Comparison of ENCODE assay signal across 10 mouse cellular contexts in genomic region chr11:113667122-113667521, GRCm38 (mm10). TPM values are rescaled to one million over a fixed set of nuclear protein-coding genes. Genes with fewer than 3 reads are reported as not detected.
DNase-seq lines count a peak whose midpoint lies in the region; ATAC-seq and TF ChIP-seq lines count a peak whose summit lies in the region.
"Had no signal": no experiment of that assay in that cellular context is flagged by ENCODE, and none has a peak within 500 bp of the region (broad histone marks: within the 10 kb centered on the region; RNA-seq: fewer than 3 reads in every experiment).

No protein-coding gene starts in this region.

- no peaks in the 10 kb centered on the region for H3K9me3 ChIP-seq in forebrain, embryonic 12.5 days
- H3K9me3 ChIP-seq in forebrain, embryonic 13.5 days (replicated peaks): no peaks in the 10 kb centered on the region
- no peaks in the 10 kb centered on the region for H3K9me3 ChIP-seq in lung, postnatal 0 days (ENCODE audit: low read length)
- H3K9me3 ChIP-seq in kidney, postnatal 0 days (replicated peaks; ENCODE audit: low read length): no peaks in the 10 kb centered on the region
- no peaks in the 10 kb centered on the region for H3K9me3 ChIP-seq in stomach, embryonic 14.5 days (ENCODE audit: control insufficient read depth, low read depth, low read length)
- H3K9me3 ChIP-seq: midbrain, embryonic 15.5 days had no signal

- no peaks in the 10 kb centered on the region for H3K27me3 ChIP-seq in forebrain, embryonic 12.5 days
- no peaks in the 10 kb centered on the region for H3K27me3 ChIP-seq in forebrain, embryonic 13.5 days
- no peaks in the 10 kb centered on the region for H3K27me3 ChIP-seq in lung, postnatal 0 days (replicated peaks; ENCODE audit: insufficient read depth, low read length)
- H3K27me3 ChIP-seq in kidney, postnatal 0 days (ENCODE audit: insufficient read depth, low read length): no peaks in the 10 kb centered on the region
- H3K27me3 ChIP-seq in stomach, embryonic 14.5 days (ENCODE audit: control insufficient read depth, insufficient read depth, low read length): no peaks in the 10 kb centered on the region
- H3K27me3 ChIP-seq: midbrain, embryonic 15.5 days had no signal

- H3K4me2 ChIP-seq in forebrain, embryonic 12.5 days: no peak overlapping the region
- H3K4me2 ChIP-seq in forebrain, embryonic 13.5 days: no peak overlapping the region
- H3K4me2 ChIP-seq in lung, postnatal 0 days (replicated peaks; ENCODE audit: low read depth, low read length): no peak overlapping the region
- H3K4me2 ChIP-seq in kidney, postnatal 0 days (ENCODE audit: low read length): peak overlapping the region; percentile 10
- H3K4me2 ChIP-seq in stomach, embryonic 14.5 days (replicated peaks; ENCODE audit: low read depth, low read length): no peak overlapping the region
- H3K4me2 ChIP-seq: midbrain, embryonic 15.5 days had no signal

- peaks cover 56% of the 10 kb centered on the region for H3K36me3 ChIP-seq in forebrain, embryonic 12.5 days (replicated peaks)
- H3K36me3 ChIP-seq in forebrain, embryonic 13.5 days (ENCODE audit: poor library complexity, severe bottlenecking): peaks cover 69% of the 10 kb centered on the region
- peaks cover 7% of the 10 kb centered on the region; the same call in 1 of the 2 replicates for H3K36me3 ChIP-seq in lung, postnatal 0 days (ENCODE audit: insufficient read depth, low read length)
- H3K36me3 ChIP-seq in kidney, postnatal 0 days (ENCODE audit: insufficient read depth, low read length): peaks cover 16% of the 10 kb centered on the region; the same call in 1 of the 2 replicates
- H3K36me3 ChIP-seq in stomach, embryonic 14.5 days (ENCODE audit: control insufficient read depth, insufficient read depth, low read length): peaks cover 17% of the 10 kb centered on the region

- no peak for TF ChIP-seq POLR2A in lung, adult 2 months (IDR thresholded peaks at IDR 0.05; ENCODE audit: borderline replicate concordance, extremely low read depth, low read depth, low read length)

- H3K4me1 ChIP-seq in forebrain, embryonic 12.5 days: peaks cover 10% of the 10 kb centered on the region
- peaks cover 15% of the 10 kb centered on the region for H3K4me1 ChIP-seq in forebrain, embryonic 13.5 days
- H3K4me1 ChIP-seq in lung, postnatal 0 days (ENCODE audit: insufficient read depth, low read depth, low read length): peaks cover 7% of the 10 kb centered on the region; the same call in 1 of the 2 replicates
- H3K4me1 ChIP-seq in lung, adult 2 months (ENCODE audit: control insufficient read depth, insufficient read depth, low read length): peaks cover 16% of the 10 kb centered on the region
- H3K4me1 ChIP-seq in kidney, postnatal 0 days (replicated peaks; ENCODE audit: insufficient read depth, low read length): peaks cover 12% of the 10 kb centered on the region
- H3K4me1 ChIP-seq in stomach, embryonic 14.5 days (ENCODE audit: control insufficient read depth, insufficient read depth, low read length): peaks cover 14% of the 10 kb centered on the region; the same call in 1 of the 2 replicates
- H3K4me1 ChIP-seq: midbrain, embryonic 15.5 days had no signal

- no peak overlapping the region for H3K9ac ChIP-seq in forebrain, embryonic 12.5 days
- H3K9ac ChIP-seq in forebrain, embryonic 13.5 days: no peak overlapping the region
- no peak overlapping the region for H3K9ac ChIP-seq in lung, postnatal 0 days (replicated peaks; ENCODE audit: low read depth)
- H3K9ac ChIP-seq in kidney, postnatal 0 days (ENCODE audit: low read depth, low read length): no peak overlapping the region
- no peak overlapping the region for H3K9ac ChIP-seq in stomach, embryonic 14.5 days (replicated peaks; ENCODE audit: low read depth, low read length)
- H3K9ac ChIP-seq: midbrain, embryonic 15.5 days had no signal

- peak overlapping the region; percentile 54; the same call in 1 of the 2 replicates for H3K27ac ChIP-seq in forebrain, embryonic 12.5 days
- no peak overlapping the region for H3K27ac ChIP-seq in forebrain, embryonic 13.5 days
- peak overlapping the region; percentile 6; the same call in 1 of the 2 replicates for H3K27ac ChIP-seq in lung, postnatal 0 days (ENCODE audit: low read length)
- peak overlapping the region; percentile 84 for H3K27ac ChIP-seq in kidney, postnatal 0 days
- peak overlapping the region; percentile 58; the same call in 1 of the 2 replicates for H3K27ac ChIP-seq in stomach, embryonic 14.5 days (ENCODE audit: low read length)
- H3K27ac ChIP-seq: midbrain, embryonic 15.5 days had no signal

- 91% methylated on average over 2 of the region's 2 CpGs for WGBS in forebrain, embryonic 12.5 days
- 72% methylated on average over 2 of the region's 2 CpGs for WGBS in forebrain, embryonic 13.5 days
- WGBS in lung, postnatal 0 days: 63% methylated on average over 2 of the region's 2 CpGs
- WGBS in lung, adult 2 months: 50% methylated on average over 2 of the region's 2 CpGs
- WGBS in kidney, postnatal 0 days: 49% methylated on average over 2 of the region's 2 CpGs
- 64% methylated on average over 2 of the region's 2 CpGs for WGBS in stomach, embryonic 14.5 days

- no peak for DNase-seq in lung, postnatal 0 days (ENCODE audit: low spot score)
- no peak for DNase-seq in lung, adult 2 months
- peak; percentile 59 for DNase-seq in kidney, postnatal 0 days (ENCODE audit: low spot score)
- no peak for DNase-seq in adrenal gland, postnatal 14 days
- no peak for DNase-seq in urinary bladder, postnatal 36 days (ENCODE audit: low spot score in 2 of 2)
- DNase-seq: gastrocnemius, postnatal 10 days had no signal

- no peak for TF ChIP-seq CTCF in lung, postnatal 0 days (IDR thresholded peaks at IDR 0.05)
- TF ChIP-seq CTCF in lung, adult 2 months (IDR thresholded peaks at IDR 0.05; ENCODE audit: insufficient read depth, low read length): no peak
- no peak for TF ChIP-seq CTCF in kidney, postnatal 0 days (IDR thresholded peaks at IDR 0.05; ENCODE audit: low read depth)

- H3K4me3 ChIP-seq in forebrain, embryonic 12.5 days (replicated peaks): no peak overlapping the region
- H3K4me3 ChIP-seq in forebrain, embryonic 13.5 days: no peak overlapping the region
- H3K4me3 ChIP-seq in lung, postnatal 0 days (ENCODE audit: low read depth, low read length): no peak overlapping the region
- H3K4me3 ChIP-seq in lung, adult 2 months (replicated peaks; ENCODE audit: extremely low read depth, low read depth, low read length): no peak overlapping the region
- H3K4me3 ChIP-seq in kidney, postnatal 0 days (replicated peaks; ENCODE audit: low read depth, low read length): no peak overlapping the region
- no peak overlapping the region for H3K4me3 ChIP-seq in stomach, embryonic 14.5 days (ENCODE audit: low read depth, low read length)
- H3K4me3 ChIP-seq: midbrain, embryonic 15.5 days had no signal

- TF ChIP-seq EP300 in lung, postnatal 0 days (IDR thresholded peaks at IDR 0.05): no peak

- no peak for ATAC-seq in forebrain, embryonic 12.5 days (ENCODE audit: low FRiP score)
- no peak for ATAC-seq in forebrain, embryonic 13.5 days
- ATAC-seq in lung, postnatal 0 days: peak; percentile 61
- ATAC-seq in kidney, postnatal 0 days (replicated peaks; ENCODE audit: low FRiP score, low read depth): peak; percentile 88
- ATAC-seq in stomach, embryonic 14.5 days (ENCODE audit: insufficient number of reproducible peaks, insufficient read depth, low FRiP score, low read depth): peak; percentile 59; the same call in 1 of the 2 replicates
- ATAC-seq: midbrain, embryonic 15.5 days had no signal

RNA-seq across cellular contexts. Expression of gene Fam104a, which starts 16.8 kb away (rescaled TPM):
- 53.2 and 56.7 TPM in 2 replicates for polyA plus RNA-seq in forebrain, embryonic 12.5 days (2016; fragmentation: Nextera tagmentation; extraction: Ambion mirVana)
- 48.2 and 51.9 TPM in 2 replicates for polyA plus RNA-seq in forebrain, embryonic 13.5 days (2015; fragmentation: Nextera tagmentation; extraction: Ambion mirVana)
- polyA plus RNA-seq in lung, postnatal 0 days (2015; fragmentation: Nextera tagmentation; extraction: Ambion mirVana): 41.3 and 44.1 TPM in 2 replicates
- polyA plus RNA-seq in lung, adult 2 months (2012; rRNA removed): 21.2 and 31.7 TPM in 2 replicates
- polyA plus RNA-seq in kidney, postnatal 0 days (2015; fragmentation: Nextera tagmentation; extraction: Ambion mirVana): 49.7 and 49.9 TPM in 2 replicates
- polyA plus RNA-seq in stomach, embryonic 14.5 days (2014; fragmentation: Nextera tagmentation; extraction: Ambion mirVana): 46.8 and 51.2 TPM in 2 replicates
- 25.7 and 28.5 TPM in 2 replicates for total RNA-seq in adrenal gland, postnatal 14 days (2021)

RNA-seq across cellular contexts. Expression of gene D11Wsu47e, which starts 17.1 kb away (rescaled TPM):
- polyA plus RNA-seq in forebrain, embryonic 12.5 days (2016; fragmentation: Nextera tagmentation; extraction: Ambion mirVana): 24.5 and 25.7 TPM in 2 replicates
- 20.6 and 21.7 TPM in 2 replicates for polyA plus RNA-seq in forebrain, embryonic 13.5 days (2015; fragmentation: Nextera tagmentation; extraction: Ambion mirVana)
- polyA plus RNA-seq in lung, postnatal 0 days (2015; fragmentation: Nextera tagmentation; extraction: Ambion mirVana): 10.3 and 11.9 TPM in 2 replicates
- 6.2 and 7.1 TPM in 2 replicates for polyA plus RNA-seq in lung, adult 2 months (2012; rRNA removed)
- 17.2 and 18.8 TPM in 2 replicates for polyA plus RNA-seq in kidney, postnatal 0 days (2015; fragmentation: Nextera tagmentation; extraction: Ambion mirVana)
- 21.3 and 25.4 TPM in 2 replicates for polyA plus RNA-seq in stomach, embryonic 14.5 days (2014; fragmentation: Nextera tagmentation; extraction: Ambion mirVana)
- 15.9 and 18.2 TPM in 2 replicates for total RNA-seq in adrenal gland, postnatal 14 days (2021)

RNA-seq across cellular contexts. Expression of gene Slc39a11, which starts 17.2 kb away (rescaled TPM):
- polyA plus RNA-seq in forebrain, embryonic 12.5 days (2016; fragmentation: Nextera tagmentation; extraction: Ambion mirVana): 23.9 and 25.1 TPM in 2 replicates
- 27.7 and 29.0 TPM in 2 replicates for polyA plus RNA-seq in forebrain, embryonic 13.5 days (2015; fragmentation: Nextera tagmentation; extraction: Ambion mirVana)
- polyA plus RNA-seq in lung, postnatal 0 days (2015; fragmentation: Nextera tagmentation; extraction: Ambion mirVana): 14.3 and 15.1 TPM in 2 replicates
- 15.3 and 16.9 TPM in 2 replicates for polyA plus RNA-seq in lung, adult 2 months (2012; rRNA removed)
- polyA plus RNA-seq in kidney, postnatal 0 days (2015; fragmentation: Nextera tagmentation; extraction: Ambion mirVana): 22.8 and 23.3 TPM in 2 replicates
- polyA plus RNA-seq in stomach, embryonic 14.5 days (2014; fragmentation: Nextera tagmentation; extraction: Ambion mirVana): 18.6 and 24.0 TPM in 2 replicates
- 13.7 and 17.5 TPM in 2 replicates for total RNA-seq in adrenal gland, postnatal 14 days (2021)

RNA-seq across cellular contexts. Expression of gene Cog1, which starts 18.2 kb away (rescaled TPM):
- 35.3 and 38.3 TPM in 2 replicates for polyA plus RNA-seq in forebrain, embryonic 12.5 days (2016; fragmentation: Nextera tagmentation; extraction: Ambion mirVana)
- 30.1 and 31.1 TPM in 2 replicates for polyA plus RNA-seq in forebrain, embryonic 13.5 days (2015; fragmentation: Nextera tagmentation; extraction: Ambion mirVana)
- polyA plus RNA-seq in lung, postnatal 0 days (2015; fragmentation: Nextera tagmentation; extraction: Ambion mirVana): 18.6 and 19.0 TPM in 2 replicates
- polyA plus RNA-seq in lung, adult 2 months (2012; rRNA removed): 43.9 and 45.9 TPM in 2 replicates
- polyA plus RNA-seq in kidney, postnatal 0 days (2015; fragmentation: Nextera tagmentation; extraction: Ambion mirVana): 21.0 and 21.6 TPM in 2 replicates
- 20.7 and 24.4 TPM in 2 replicates for polyA plus RNA-seq in stomach, embryonic 14.5 days (2014; fragmentation: Nextera tagmentation; extraction: Ambion mirVana)
- 30.8 and 31.9 TPM in 2 replicates for total RNA-seq in adrenal gland, postnatal 14 days (2021)

RNA-seq across cellular contexts. Expression of gene Cpsf4l, which starts 42.7 kb away (rescaled TPM):
- polyA plus RNA-seq in forebrain, embryonic 12.5 days (2016; fragmentation: Nextera tagmentation; extraction: Ambion mirVana): 0.32 and 0.69 TPM in 2 replicates
- 0.31 and 1.0 TPM in 2 replicates for polyA plus RNA-seq in forebrain, embryonic 13.5 days (2015; fragmentation: Nextera tagmentation; extraction: Ambion mirVana)
- 0.17 and 0.25 TPM in 2 replicates for polyA plus RNA-seq in lung, postnatal 0 days (2015; fragmentation: Nextera tagmentation; extraction: Ambion mirVana)
- 0.09 TPM in 1 of 2 replicates, not detected in the other for polyA plus RNA-seq in lung, adult 2 months (2012; rRNA removed)
- polyA plus RNA-seq in kidney, postnatal 0 days (2015; fragmentation: Nextera tagmentation; extraction: Ambion mirVana): 3.9 TPM in 2 replicates
- 0.49 and 0.52 TPM in 2 replicates for polyA plus RNA-seq in stomach, embryonic 14.5 days (2014; fragmentation: Nextera tagmentation; extraction: Ambion mirVana)
- 1.5 and 2.5 TPM in 2 replicates for total RNA-seq in adrenal gland, postnatal 14 days (2021)
- total RNA-seq: gastrocnemius, postnatal 10 days had no signal

Comparison
In these comparisons a context has a peak if more than half of its experiments do, and no peak if none do; other contexts are left out.
1. ATAC-seq: peak in lung, postnatal 0 days (single experiment), kidney, postnatal 0 days (single experiment) and stomach, embryonic 14.5 days (single experiment); none in forebrain, embryonic 12.5 days (single experiment) and forebrain, embryonic 13.5 days (single experiment).